Mouse (Mus musculus) myocyte (in vitro differentiated cells): ENCODE results near the gene Rimbp2. TPM values are rescaled to one million over a fixed set of nuclear protein-coding genes. Genes with fewer than 3 reads are reported as not detected.

Experiments used
- H3K27me3 ChIP-seq: one replicate; pipeline ENCODE4 v1.6.1; 2011; ENCODE audit not compliant: control insufficient read depth, insufficient read depth, insufficient read length
- H3K36me3 ChIP-seq: one replicate; pipeline ENCODE4 v1.6.1; 2011; ENCODE audit not compliant: control insufficient read depth, insufficient read depth
- H3K4me2 ChIP-seq: one replicate; pipeline ENCODE4 v1.6.1; 2011; ENCODE audit warnings: low read depth, control low read depth
- H3K4me3 ChIP-seq: one replicate; pipeline ENCODE4 v1.5.1; 2011; ENCODE audit warnings: mild to moderate bottlenecking, control low read depth, moderate library complexity
- H3K79me2 ChIP-seq: one replicate; pipeline ENCODE4 v1.6.1; 2011; ENCODE audit not compliant: control insufficient read depth, insufficient read depth
- H3ac ChIP-seq: one replicate; pipeline ENCODE4 v1.6.1; 2011; ENCODE audit not compliant: control insufficient read depth, insufficient read length
- CEBPB ChIP-seq: IDR thresholded peaks from 2 replicates; pipeline ENCODE4 v1.6.1; 2011; ENCODE audit warnings: mild to moderate bottlenecking, moderate library complexity; ENCODE audit not compliant: poor library complexity, insufficient read depth, severe bottlenecking
- E2F4 ChIP-seq: IDR thresholded peaks from one replicate; pipeline ENCODE4 v1.6.1; 2011; ENCODE audit warnings: mild to moderate bottlenecking, control low read depth, moderate library complexity; ENCODE audit not compliant: insufficient read depth
- MAX ChIP-seq: IDR thresholded peaks from one replicate; pipeline ENCODE4 v1.6.1; 2011; ENCODE audit warnings: low read depth, mild to moderate bottlenecking, control low read depth
- MYOD1 ChIP-seq, 3 experiments: IDR thresholded peaks; one replicate each; pipeline ENCODE4 v1.6.1; 2011; ENCODE audit warnings: control low read depth in 2 of 3, low read depth in 2 of 3, mild to moderate bottlenecking in 2 of 3, moderate library complexity in 1 of 3; ENCODE audit not compliant: insufficient read length in 2 of 3, control insufficient read depth in 1 of 3
- MYOG ChIP-seq, 3 experiments: IDR thresholded peaks; one replicate each; pipeline ENCODE4 v1.6.1; 2011; ENCODE audit warnings: control low read depth in 2 of 3, low read depth in 2 of 3, mild to moderate bottlenecking in 2 of 3; ENCODE audit not compliant: insufficient read length in 2 of 3, control insufficient read depth in 1 of 3, insufficient read depth in 1 of 3
- POLR2A ChIP-seq: IDR thresholded peaks from one replicate; pipeline ENCODE4 v1.6.1; 2011; ENCODE audit warnings: low read depth, mild to moderate bottlenecking, control low read depth, moderate library complexity; ENCODE audit not compliant: insufficient read length
- POLR2AphosphoS2 ChIP-seq: IDR thresholded peaks from one replicate; pipeline ENCODE4 v1.6.1; 2011; ENCODE audit warnings: low read depth, control low read depth; ENCODE audit not compliant: insufficient read length
- REST ChIP-seq: IDR thresholded peaks from one replicate; pipeline ENCODE4 v1.6.1; 2011; ENCODE audit warnings: mild to moderate bottlenecking, control low read depth, moderate library complexity; ENCODE audit not compliant: insufficient read depth, insufficient read length
- SRF ChIP-seq: IDR thresholded peaks from one replicate; pipeline ENCODE4 v1.6.1; 2011; ENCODE audit warnings: low read depth; ENCODE audit not compliant: control insufficient read depth, insufficient read length
- TCF12 ChIP-seq: IDR thresholded peaks from one replicate; pipeline ENCODE4 v1.6.1; 2011; ENCODE audit warnings: mild to moderate bottlenecking, control low read depth; ENCODE audit not compliant: poor library complexity, insufficient read depth, severe bottlenecking
- TCF3 ChIP-seq: IDR thresholded peaks from one replicate; pipeline ENCODE4 v1.6.1; 2011; ENCODE audit warnings: low read depth, control low read depth; ENCODE audit not compliant: insufficient read length
- USF1 ChIP-seq: IDR thresholded peaks from one replicate; pipeline ENCODE4 v1.6.1; 2011; ENCODE audit warnings: low read depth, mild to moderate bottlenecking, control low read depth, moderate library complexity
- polyA plus RNA-seq: library from polyadenylated mRNA; unstranded; fragments of >200 nt; fragmentation: generic; extraction: Trizol; gene quantifications from one replicate; pipeline ENCODE4 v1.2.1, GENCODE M21; 2012; ENCODE audit warnings: missing spikeins

The Rimbp2 gene
- not detected for polyA plus RNA-seq

- H3K27me3 ChIP-seq = no peaks in the 10 kb centered on the region
- no peak for TF ChIP-seq CEBPB
- no peaks in the 10 kb centered on the region for H3K36me3 ChIP-seq
- no peak within 1 kb of the TSS for H3K4me2 ChIP-seq
- H3ac ChIP-seq = no peak within 1 kb of the TSS
- H3K79me2 ChIP-seq = no peaks in the 10 kb centered on the region
- no peak within 1 kb of the TSS for H3K4me3 ChIP-seq
These were observed at the start of gene Rimbp2 for GRCm38 (mm10) chr5:128953278-128954070. Gene Rimbp2, minus strand, starts transcription at chr5:128953486.

GRCm38 (mm10) chr5:129002571-129003011 lies 49.3 kb upstream of the Rimbp2 start:
- Histone ChIP-seq H3K4me2 (no peak overlapping the region), H3K27me3 (no peaks in the 10 kb centered on the region), H3K36me3 (no peaks in the 10 kb centered on the region), H3K4me3 (no peak overlapping the region), H3K79me2 (peaks cover 11% of the 10 kb centered on the region), H3ac (no peak overlapping the region)
- TF ChIP-seq MYOD1 (IDR thresholded peaks at IDR 0.05; ENCODE audit: control insufficient read depth in 1 of 3, insufficient read length in 2 of 3, low read depth in 2 of 3) = no peak
- TF ChIP-seq POLR2A = no peak
- TF ChIP-seq POLR2AphosphoS2 = no peak
- TF ChIP-seq USF1 = no peak
- TF ChIP-seq E2F4 = no peak
- TF ChIP-seq CEBPB = no peak
- TF ChIP-seq MYOG (IDR thresholded peaks at IDR 0.05; ENCODE audit: control insufficient read depth in 1 of 3, insufficient read depth in 1 of 3, insufficient read length in 2 of 3, low read depth in 2 of 3) = no peak
- no peak for TF ChIP-seq TCF3
- no peak for TF ChIP-seq SRF

- H3K4me2 ChIP-seq = no peak overlapping the region
These were observed 47.6 kb upstream of the Rimbp2 start for GRCm38 (mm10) chr5:129000706-129001468.

GRCm38 (mm10) chr5:128987141-128987954 lies 34.1 kb upstream of the Rimbp2 start:
- no peaks in the 10 kb centered on the region for H3K36me3 ChIP-seq

More at GRCm38 (mm10) chr5:129000706-129001468, 47.6 kb upstream of the Rimbp2 start:
- TF ChIP-seq POLR2A (no peak), REST (no peak), TCF12 (no peak), MYOG (IDR thresholded peaks at IDR 0.05; ENCODE audit: control insufficient read depth in 1 of 3, insufficient read depth in 1 of 3, insufficient read length in 2 of 3, low read depth in 2 of 3) (no peak), E2F4 (no peak), SRF (no peak)
- Histone ChIP-seq H3K79me2 (peaks cover 2% of the 10 kb centered on the region), H3ac (no peak overlapping the region), H3K36me3 (no peaks in the 10 kb centered on the region), H3K4me3 (no peak overlapping the region), H3K27me3 (no peaks in the 10 kb centered on the region)

GRCm38 (mm10) chr5:128985946-128986345 lies 32.7 kb upstream of the Rimbp2 start:
- TF ChIP-seq MYOG (IDR thresholded peaks at IDR 0.05; ENCODE audit: control insufficient read depth in 1 of 3, insufficient read depth in 1 of 3, insufficient read length in 2 of 3, low read depth in 2 of 3) (no peak), REST (no peak), CEBPB (no peak), TCF12 (no peak), E2F4 (no peak), TCF3 (no peak), POLR2A (no peak), MYOD1 (IDR thresholded peaks at IDR 0.05; ENCODE audit: control insufficient read depth in 1 of 3, insufficient read length in 2 of 3, low read depth in 2 of 3) (no peak), USF1 (no peak), POLR2AphosphoS2 (no peak), MAX (no peak), SRF (no peak)
- no peak overlapping the region for H3ac ChIP-seq
- no peaks in the 10 kb centered on the region for H3K79me2 ChIP-seq
- no peak overlapping the region for H3K4me3 ChIP-seq
- no peaks in the 10 kb centered on the region for H3K36me3 ChIP-seq
- H3K27me3 ChIP-seq = no peaks in the 10 kb centered on the region
- H3K4me2 ChIP-seq = no peak overlapping the region

More at GRCm38 (mm10) chr5:128987141-128987954, 34.1 kb upstream of the Rimbp2 start:
- H3K27me3 ChIP-seq = no peaks in the 10 kb centered on the region
- no peak for TF ChIP-seq REST
- TF ChIP-seq CEBPB = no peak
- no peak for TF ChIP-seq POLR2A
- TF ChIP-seq MAX = no peak
- TF ChIP-seq USF1 = no peak
- no peak for TF ChIP-seq TCF12
- no peak for TF ChIP-seq MYOG (IDR thresholded peaks at IDR 0.05; ENCODE audit: control insufficient read depth in 1 of 3, insufficient read depth in 1 of 3, insufficient read length in 2 of 3, low read depth in 2 of 3)
- TF ChIP-seq TCF3 = no peak
- no peak overlapping the region for H3K4me2 ChIP-seq
- H3K79me2 ChIP-seq = no peaks in the 10 kb centered on the region
- no peak overlapping the region for H3K4me3 ChIP-seq
- no peak overlapping the region for H3ac ChIP-seq
